Mouse (Mus musculus) hematopoietic stem cell, adult 5-6 weeks (primary cell): ENCODE results near the gene Sipa1. TPM values are rescaled to one million over a fixed set of nuclear protein-coding genes. Genes with fewer than 3 reads are reported as not detected.

Source experiments
- total RNA-seq: library from RNA; stranded (forward); fragments of 172-1452, 232-1000 nt; gene quantifications from 2 replicates; pipeline ENCODE4 v1.2.3, GENCODE M21; 2017

Sipa1 gene
- total RNA-seq, 1 experiment from 2014 or later, result 33.8 TPM

Other genes with a start within 250 kb of the Sipa1 start
- 107 and 122 TPM in 2 replicates for gene Drap1, start 238.7 kb downstream of the Sipa1 start, total RNA-seq
- gene AI837181, start 238.6 kb downstream of the Sipa1 start, total RNA-seq, result 14.3 and 15.6 TPM in 2 replicates
- 1.3 and 4.2 TPM in 2 replicates for gene Fosl1, start 216.2 kb downstream of the Sipa1 start, total RNA-seq
- 2.3 and 4.1 TPM in 2 replicates for gene Ccdc85b, start 205.8 kb downstream of the Sipa1 start, total RNA-seq
- gene Fibp, start 203.1 kb downstream of the Sipa1 start, total RNA-seq, result 128 and 159 TPM in 2 replicates
- gene Ctsw, start 195.2 kb downstream of the Sipa1 start, total RNA-seq, result 8.1 and 20.7 TPM in 2 replicates
- gene Efemp2, start 189.8 kb downstream of the Sipa1 start, total RNA-seq, result 1.2 TPM in 1 of 2 replicates, not detected in the other
- gene Mus81, start 175.3 kb downstream of the Sipa1 start, total RNA-seq, result 7.9 and 12.0 TPM in 2 replicates
- 878 and 953 TPM in 2 replicates for gene Cfl1, start 173.3 kb downstream of the Sipa1 start, total RNA-seq
- 0.69 and 2.8 TPM in 2 replicates for gene 1700020D05Rik, start 159.9 kb downstream of the Sipa1 start, total RNA-seq
- gene Snx32, start 153.2 kb downstream of the Sipa1 start, total RNA-seq, result 3.2 and 4.4 TPM in 2 replicates
- gene Ovol1, start 103.1 kb downstream of the Sipa1 start, total RNA-seq, result not detected in 2 replicates
- 6.5 and 6.8 TPM in 2 replicates for gene Ap5b1, start 95.7 kb downstream of the Sipa1 start, total RNA-seq
- 47.9 and 73.0 TPM in 2 replicates for gene Rnaseh2c, start 61.8 kb downstream of the Sipa1 start, total RNA-seq
- 67.9 and 88.5 TPM in 2 replicates for gene Kat5, start 53.5 kb downstream of the Sipa1 start, total RNA-seq
- gene Rela, start 26.2 kb downstream of the Sipa1 start, total RNA-seq, result 44.7 and 74.6 TPM in 2 replicates
- gene Map3k11, start 25.0 kb upstream of the Sipa1 start, total RNA-seq, result 23.9 and 34.3 TPM in 2 replicates
- 21.0 and 21.2 TPM in 2 replicates for gene Pcnx3, start 25.2 kb upstream of the Sipa1 start, total RNA-seq
- gene Kcnk7, start 40.7 kb upstream of the Sipa1 start, total RNA-seq, result 0.75 TPM in 1 of 2 replicates, not detected in the other
- gene Ehbp1l1, start 62.6 kb upstream of the Sipa1 start, total RNA-seq, result 29.5 and 51.2 TPM in 2 replicates
- gene Fam89b, start 65.9 kb upstream of the Sipa1 start, total RNA-seq, result 22.8 and 27.0 TPM in 2 replicates
- 23.5 and 46.0 TPM in 2 replicates for gene Ltbp3, start 77.2 kb upstream of the Sipa1 start, total RNA-seq
- gene Scyl1, start 107.7 kb upstream of the Sipa1 start, total RNA-seq, result 22.5 and 30.9 TPM in 2 replicates
- 26.4 and 31.8 TPM in 2 replicates for gene Frmd8, start 211.6 kb upstream of the Sipa1 start, total RNA-seq
- 48.1 and 60.3 TPM in 2 replicates for gene Slc25a45, start 214.1 kb upstream of the Sipa1 start, total RNA-seq
- 2.4 and 2.6 TPM in 2 replicates for gene Tigd3, start 230.4 kb upstream of the Sipa1 start, total RNA-seq
- 121 and 154 TPM in 2 replicates for gene Dpf2, start 249.3 kb upstream of the Sipa1 start, total RNA-seq